Mouse (Mus musculus): ENCODE measurements around the gene Bmt2. TPM values are rescaled to one million over a fixed set of nuclear protein-coding genes. Genes with fewer than 3 reads are reported as not detected.

Gene Bmt2
- polyA plus RNA-seq (2014; fragmentation: Nextera tagmentation; extraction: Ambion mirVana), result 23.7 and 25.8 TPM in 2 replicates

DNA sequence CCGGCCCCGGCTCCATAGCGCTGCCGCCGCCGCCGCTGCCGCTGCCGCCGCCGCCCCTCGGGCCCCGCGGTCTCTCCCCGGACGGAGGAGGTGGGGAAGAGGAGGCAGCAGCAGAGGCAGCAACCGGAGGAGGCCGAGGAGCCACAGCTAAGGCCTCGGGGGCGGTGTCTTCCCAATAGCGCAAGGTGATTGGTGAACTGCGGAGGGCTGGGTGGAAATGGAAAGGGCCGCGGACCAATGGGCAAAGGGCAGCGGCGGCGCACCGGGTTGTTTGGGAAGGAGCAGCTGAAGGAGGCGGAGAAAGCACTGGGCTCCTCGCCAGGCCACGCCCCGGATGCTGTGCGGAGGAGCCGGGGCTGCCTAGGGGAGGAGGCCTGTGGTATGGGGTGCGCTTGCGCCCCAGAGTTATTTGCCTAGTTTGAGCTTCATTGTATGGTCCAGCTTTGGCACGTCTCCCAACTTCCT lies at the start of gene Bmt2:
Gene Bmt2 (minus strand): TSS at position 149 of the 465 bp plus-strand sequence.
- H3K27me3 ChIP-seq (ENCODE audit: control insufficient read depth, insufficient read depth, low read length), result no peaks in the 10 kb centered on the region
- DNase-seq (ENCODE audit: low spot score) (peak; percentile 98), ATAC-seq (replicated peaks; ENCODE audit: insufficient number of reproducible peaks, low FRiP score, low TSS enrichment, low read depth) (peak; percentile 100)
- H3K4me2 ChIP-seq (ENCODE audit: low read depth, low read length), result peak within 1 kb of the TSS; percentile 71
- H3K9me3 ChIP-seq (replicated peaks; ENCODE audit: control insufficient read depth, low read length), result no peaks in the 10 kb centered on the region
- H3K27ac ChIP-seq (replicated peaks; ENCODE audit: low read depth, low read length), result peak within 1 kb of the TSS; percentile 85
- H3K9ac ChIP-seq (replicated peaks; ENCODE audit: low read length), result peak within 1 kb of the TSS; percentile 92
- H3K36me3 ChIP-seq (replicated peaks; ENCODE audit: control insufficient read depth, insufficient read depth, low read depth, low read length), result no peaks in the 10 kb centered on the region
- H3K4me1 ChIP-seq (ENCODE audit: control insufficient read depth, insufficient read depth, low read length), result no peaks in the 10 kb centered on the region
- H3K4me3 ChIP-seq (ENCODE audit: low read depth, low read length), result peak within 1 kb of the TSS; percentile 87
- WGBS, result under 1% methylated on average over 33 of the region's 37 CpGs

GRCm38 (mm10) chr6:13722166-13722565 lies 44.4 kb upstream of the Bmt2 start:
- H3K9me3 ChIP-seq (replicated peaks; ENCODE audit: control insufficient read depth, low read length), result no peaks in the 10 kb centered on the region
- no peak for DNase-seq (ENCODE audit: low spot score)
- H3K9ac ChIP-seq (replicated peaks; ENCODE audit: low read length), result no peak overlapping the region
- no peaks in the 10 kb centered on the region for H3K36me3 ChIP-seq (replicated peaks; ENCODE audit: control insufficient read depth, insufficient read depth, low read depth, low read length)
- H3K4me3 ChIP-seq (ENCODE audit: low read depth, low read length), result no peak overlapping the region
- H3K4me1 ChIP-seq (ENCODE audit: control insufficient read depth, insufficient read depth, low read length), result no peaks in the 10 kb centered on the region
- H3K27me3 ChIP-seq (ENCODE audit: control insufficient read depth, insufficient read depth, low read length), result no peaks in the 10 kb centered on the region
- H3K4me2 ChIP-seq (ENCODE audit: low read depth, low read length), result no peak overlapping the region
- 90% methylated on average over 3 of the region's 3 CpGs for WGBS
- H3K27ac ChIP-seq (replicated peaks; ENCODE audit: low read depth, low read length), result no peak overlapping the region
- ATAC-seq (replicated peaks; ENCODE audit: insufficient number of reproducible peaks, low FRiP score, low TSS enrichment, low read depth), result no peak

DNA sequence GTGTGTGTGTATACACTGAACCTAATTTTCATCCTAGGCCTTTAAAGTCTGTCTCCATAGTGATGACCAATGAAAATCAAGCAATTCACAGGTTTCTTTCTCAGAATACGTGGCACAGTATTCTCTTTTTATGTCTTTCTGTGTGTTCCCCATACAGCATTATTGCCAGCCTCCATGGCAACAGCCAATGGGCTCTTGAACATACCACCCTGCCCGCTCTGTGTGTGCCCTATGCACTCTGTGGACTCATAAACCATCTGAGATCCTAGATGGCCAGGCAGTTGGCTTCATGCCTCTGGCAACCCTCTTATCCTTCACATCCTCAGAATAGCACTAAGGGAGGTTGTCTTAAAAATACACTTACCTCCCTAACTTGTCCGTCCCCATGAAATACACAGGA lies 37.1 kb upstream of the Bmt2 start:
- Histone ChIP-seq H3K4me1 (ENCODE audit: control insufficient read depth, insufficient read depth, low read length) (no peaks in the 10 kb centered on the region), H3K27me3 (ENCODE audit: control insufficient read depth, insufficient read depth, low read length) (no peaks in the 10 kb centered on the region), H3K9me3 (replicated peaks; ENCODE audit: control insufficient read depth, low read length) (no peaks in the 10 kb centered on the region), H3K27ac (replicated peaks; ENCODE audit: low read depth, low read length) (no peak overlapping the region), H3K4me2 (ENCODE audit: low read depth, low read length) (no peak overlapping the region), H3K9ac (replicated peaks; ENCODE audit: low read length) (no peak overlapping the region), H3K4me3 (ENCODE audit: low read depth, low read length) (no peak overlapping the region), H3K36me3 (replicated peaks; ENCODE audit: control insufficient read depth, insufficient read depth, low read depth, low read length) (no peaks in the 10 kb centered on the region)
- DNase-seq (ENCODE audit: low spot score) (no peak), ATAC-seq (replicated peaks; ENCODE audit: insufficient number of reproducible peaks, low FRiP score, low TSS enrichment, low read depth) (no peak)
- WGBS, result 85% methylated on average over 3 of the region's 3 CpGs

- Histone ChIP-seq H3K36me3 (replicated peaks; ENCODE audit: control insufficient read depth, insufficient read depth, low read depth, low read length) (no peaks in the 10 kb centered on the region), H3K27ac (replicated peaks; ENCODE audit: low read depth, low read length) (no peak overlapping the region), H3K4me1 (ENCODE audit: control insufficient read depth, insufficient read depth, low read length) (no peaks in the 10 kb centered on the region), H3K4me3 (ENCODE audit: low read depth, low read length) (no peak overlapping the region), H3K9ac (replicated peaks; ENCODE audit: low read length) (no peak overlapping the region), H3K4me2 (ENCODE audit: low read depth, low read length) (no peak overlapping the region), H3K27me3 (ENCODE audit: control insufficient read depth, insufficient read depth, low read length) (no peaks in the 10 kb centered on the region), H3K9me3 (replicated peaks; ENCODE audit: control insufficient read depth, low read length) (no peaks in the 10 kb centered on the region)
- 83% methylated on average over 4 of the region's 4 CpGs for WGBS
- DNase-seq (ENCODE audit: low spot score), result no peak
- ATAC-seq (replicated peaks; ENCODE audit: insufficient number of reproducible peaks, low FRiP score, low TSS enrichment, low read depth), result no peak
Observed at GRCm38 (mm10) chr6:13696882-13697281, 19.1 kb upstream of the Bmt2 start.

DNA sequence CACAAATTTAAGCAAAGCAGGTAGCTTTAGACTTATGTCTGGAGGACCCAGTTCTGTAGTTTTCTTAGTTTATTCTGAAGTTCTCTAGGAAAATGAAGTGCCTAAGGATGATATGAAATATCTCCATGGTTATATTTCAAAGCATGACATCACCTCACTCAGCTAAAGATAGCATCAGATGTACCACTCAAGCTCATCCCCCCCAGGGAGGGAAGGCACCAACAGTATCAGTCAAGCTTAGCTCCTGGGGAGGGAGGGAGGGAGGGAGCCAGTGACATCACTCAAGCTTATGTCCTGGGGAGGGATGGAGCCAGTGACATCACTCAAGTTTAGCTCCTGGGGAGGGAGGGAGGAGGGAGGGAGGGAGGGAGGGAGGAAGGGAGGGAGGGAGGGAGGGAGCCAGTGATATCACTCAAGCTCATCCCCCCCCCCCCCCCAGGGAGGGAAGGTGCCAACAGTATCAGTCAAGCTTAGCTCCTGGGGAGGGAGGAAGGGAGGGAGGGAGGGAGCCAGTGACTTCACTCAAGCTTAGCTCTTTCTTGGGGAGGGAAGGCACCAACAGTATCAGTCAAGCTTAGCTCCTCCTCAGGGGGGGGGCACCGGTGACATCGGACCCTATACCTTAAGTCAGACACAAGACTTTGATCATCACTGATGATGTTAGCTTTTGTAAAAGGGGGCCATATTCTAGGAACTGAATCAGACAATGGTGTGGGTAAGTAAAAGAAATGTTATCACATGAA lies 17.5 kb upstream of the Bmt2 start:
- no peak for DNase-seq (ENCODE audit: low spot score)
- H3K27me3 ChIP-seq (ENCODE audit: control insufficient read depth, insufficient read depth, low read length), result no peaks in the 10 kb centered on the region
- WGBS, result 84% methylated on average over 2 of the region's 2 CpGs
- no peaks in the 10 kb centered on the region for H3K4me1 ChIP-seq (ENCODE audit: control insufficient read depth, insufficient read depth, low read length)
- H3K36me3 ChIP-seq (replicated peaks; ENCODE audit: control insufficient read depth, insufficient read depth, low read depth, low read length), result no peaks in the 10 kb centered on the region
- ATAC-seq (replicated peaks; ENCODE audit: insufficient number of reproducible peaks, low FRiP score, low TSS enrichment, low read depth), result no peak
- no peak overlapping the region for H3K4me2 ChIP-seq (ENCODE audit: low read depth, low read length)
- H3K4me3 ChIP-seq (ENCODE audit: low read depth, low read length), result no peak overlapping the region
- no peaks in the 10 kb centered on the region for H3K9me3 ChIP-seq (replicated peaks; ENCODE audit: control insufficient read depth, low read length)
- no peak overlapping the region for H3K27ac ChIP-seq (replicated peaks; ENCODE audit: low read depth, low read length)
- no peak overlapping the region for H3K9ac ChIP-seq (replicated peaks; ENCODE audit: low read length)

DNA sequence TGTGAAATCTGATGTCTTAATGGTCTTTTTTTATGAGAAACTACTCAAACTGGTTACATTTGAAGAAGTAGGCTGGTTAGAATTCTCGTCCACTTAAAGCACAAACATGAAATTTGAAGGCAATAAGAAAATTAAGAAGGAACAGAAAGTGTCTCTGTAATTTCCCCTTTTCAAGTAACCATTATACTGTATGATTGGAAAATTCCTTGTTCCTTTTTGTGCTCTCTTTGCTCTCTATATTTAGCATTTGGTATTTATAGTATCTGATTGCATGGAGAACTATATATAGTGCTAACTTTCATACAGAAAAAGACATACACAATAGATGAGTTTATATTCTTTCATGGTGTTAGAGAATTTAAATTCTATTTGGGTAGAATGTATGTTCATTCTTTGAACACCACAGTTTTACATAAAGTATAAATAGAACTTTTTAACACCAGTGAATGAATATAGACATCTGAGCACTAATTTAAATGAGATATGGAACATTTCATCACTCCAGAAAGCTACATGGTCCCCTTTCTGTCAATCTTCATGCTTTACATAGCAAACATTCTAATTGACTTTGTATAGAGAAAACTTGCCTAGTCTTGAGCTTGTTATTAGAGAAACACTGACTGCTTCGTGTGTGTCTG lies 14.0 kb upstream of the Bmt2 start:
- H3K36me3 ChIP-seq (replicated peaks; ENCODE audit: control insufficient read depth, insufficient read depth, low read depth, low read length), result no peaks in the 10 kb centered on the region
- ATAC-seq (replicated peaks; ENCODE audit: insufficient number of reproducible peaks, low FRiP score, low TSS enrichment, low read depth), result no peak
- no peak overlapping the region for H3K27ac ChIP-seq (replicated peaks; ENCODE audit: low read depth, low read length)
- no peak overlapping the region for H3K4me2 ChIP-seq (ENCODE audit: low read depth, low read length)
- DNase-seq (ENCODE audit: low spot score), result no peak
- H3K4me1 ChIP-seq (ENCODE audit: control insufficient read depth, insufficient read depth, low read length), result no peaks in the 10 kb centered on the region
- H3K27me3 ChIP-seq (ENCODE audit: control insufficient read depth, insufficient read depth, low read length), result no peaks in the 10 kb centered on the region
- H3K4me3 ChIP-seq (ENCODE audit: low read depth, low read length), result no peak overlapping the region
- WGBS, result 75% methylated on average over 2 of the region's 2 CpGs
- no peak overlapping the region for H3K9ac ChIP-seq (replicated peaks; ENCODE audit: low read length)
- H3K9me3 ChIP-seq (replicated peaks; ENCODE audit: control insufficient read depth, low read length), result no peaks in the 10 kb centered on the region

DNA sequence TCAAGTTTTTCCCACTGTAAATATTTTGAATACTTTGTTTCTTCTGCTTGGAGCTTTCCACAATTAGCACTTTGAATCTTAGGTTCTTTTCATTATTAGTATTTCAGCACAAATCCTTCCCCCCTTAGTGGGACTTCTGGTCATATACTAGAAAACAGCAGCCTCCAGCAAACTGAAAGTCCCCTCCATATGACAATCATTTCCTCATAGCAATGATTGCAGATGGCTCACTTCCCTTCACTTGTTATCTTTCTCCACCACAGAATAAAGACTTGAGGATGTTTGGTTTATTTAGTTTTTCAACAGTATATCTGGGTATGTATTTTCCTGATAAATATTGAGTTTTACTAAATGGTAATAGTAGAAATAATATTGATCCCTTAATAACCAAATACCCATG lies 12.6 kb upstream of the Bmt2 start:
- ATAC-seq (replicated peaks; ENCODE audit: insufficient number of reproducible peaks, low FRiP score, low TSS enrichment, low read depth), result no peak
- Histone ChIP-seq H3K27ac (replicated peaks; ENCODE audit: low read depth, low read length) (no peak overlapping the region), H3K4me1 (ENCODE audit: control insufficient read depth, insufficient read depth, low read length) (no peaks in the 10 kb centered on the region), H3K9ac (replicated peaks; ENCODE audit: low read length) (no peak overlapping the region), H3K4me2 (ENCODE audit: low read depth, low read length) (no peak overlapping the region), H3K27me3 (ENCODE audit: control insufficient read depth, insufficient read depth, low read length) (no peaks in the 10 kb centered on the region), H3K36me3 (replicated peaks; ENCODE audit: control insufficient read depth, insufficient read depth, low read depth, low read length) (no peaks in the 10 kb centered on the region), H3K4me3 (ENCODE audit: low read depth, low read length) (no peak overlapping the region), H3K9me3 (replicated peaks; ENCODE audit: control insufficient read depth, low read length) (no peaks in the 10 kb centered on the region)
- DNase-seq (ENCODE audit: low spot score), result no peak

DNA sequence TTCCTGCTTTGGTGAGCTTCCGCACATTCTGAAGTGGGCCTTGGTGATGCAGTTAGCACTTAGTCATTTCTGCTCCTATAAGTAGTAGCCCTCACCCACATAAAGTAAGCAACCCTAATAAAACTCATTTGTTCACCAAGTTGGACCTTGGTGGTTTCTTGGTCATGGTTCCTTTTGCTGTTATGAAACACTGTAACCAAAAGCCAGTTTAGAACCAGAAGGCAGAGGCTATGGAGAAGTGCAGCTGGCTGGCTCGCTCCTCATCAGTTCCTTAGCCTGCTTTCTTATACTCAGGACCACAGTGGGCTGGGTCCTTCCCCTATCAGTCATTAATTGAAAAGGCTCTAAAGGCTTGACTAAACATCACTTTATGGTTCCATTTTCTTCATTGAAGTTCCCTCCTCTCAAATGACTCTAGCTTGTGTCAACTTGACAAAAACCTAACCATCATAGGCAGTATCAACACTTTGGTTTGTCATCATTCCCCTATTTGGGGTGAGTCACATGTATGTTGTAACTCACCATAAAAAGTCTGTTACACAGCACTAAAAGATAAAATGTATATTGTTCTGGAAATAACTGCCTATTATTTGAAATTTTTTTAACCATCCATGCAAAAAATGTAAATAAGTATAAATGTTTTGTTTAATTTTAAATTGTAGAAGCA lies 6.3 kb upstream of the Bmt2 start:
- Histone ChIP-seq H3K4me3 (ENCODE audit: low read depth, low read length) (no peak overlapping the region), H3K27me3 (ENCODE audit: control insufficient read depth, insufficient read depth, low read length) (no peaks in the 10 kb centered on the region), H3K9ac (replicated peaks; ENCODE audit: low read length) (no peak overlapping the region), H3K36me3 (replicated peaks; ENCODE audit: control insufficient read depth, insufficient read depth, low read depth, low read length) (no peaks in the 10 kb centered on the region), H3K9me3 (replicated peaks; ENCODE audit: control insufficient read depth, low read length) (no peaks in the 10 kb centered on the region), H3K4me2 (ENCODE audit: low read depth, low read length) (no peak overlapping the region), H3K27ac (replicated peaks; ENCODE audit: low read depth, low read length) (no peak overlapping the region), H3K4me1 (ENCODE audit: control insufficient read depth, insufficient read depth, low read length) (no peaks in the 10 kb centered on the region)
- DNase-seq (ENCODE audit: low spot score) (no peak), ATAC-seq (replicated peaks; ENCODE audit: insufficient number of reproducible peaks, low FRiP score, low TSS enrichment, low read depth) (no peak)
- WGBS, result 84% methylated on average over 2 of the region's 2 CpGs
